Mouse (Mus musculus) thymus, adult 18-20 months (tissue): ENCODE data around the gene Olfr1025-ps1.

ENCODE experiments used
- DNase-seq, 2 experiments: peaks; one replicate each; pipeline ENCODE4 v3.0.0; 2022; ENCODE audit warnings: mixed read lengths in 2 of 2

The Olfr1025-ps1 gene

DNA sequence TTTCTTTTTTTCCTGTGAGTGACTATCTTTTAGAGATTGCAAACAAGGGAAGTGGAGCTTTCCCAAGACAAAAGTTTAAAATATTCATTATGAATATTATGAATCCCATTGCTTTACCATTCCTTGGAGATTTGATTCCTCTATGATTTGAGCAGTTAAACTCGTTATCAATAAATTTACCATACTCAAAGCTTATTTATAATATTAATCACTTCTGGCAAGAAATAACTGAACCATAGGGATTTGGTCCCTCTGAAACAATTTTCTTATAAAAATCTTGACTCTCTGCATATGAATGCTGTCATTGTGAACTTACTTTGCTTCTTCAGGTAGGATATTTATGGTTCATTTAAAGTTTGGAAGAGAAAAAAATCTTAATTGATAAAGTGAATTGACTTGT is at the start of gene Olfr1025-ps1:
Olfr1025-ps1 (plus strand) TSS at position 301 of the 400 bp plus-strand sequence.
- no peak for DNase-seq

DNA sequence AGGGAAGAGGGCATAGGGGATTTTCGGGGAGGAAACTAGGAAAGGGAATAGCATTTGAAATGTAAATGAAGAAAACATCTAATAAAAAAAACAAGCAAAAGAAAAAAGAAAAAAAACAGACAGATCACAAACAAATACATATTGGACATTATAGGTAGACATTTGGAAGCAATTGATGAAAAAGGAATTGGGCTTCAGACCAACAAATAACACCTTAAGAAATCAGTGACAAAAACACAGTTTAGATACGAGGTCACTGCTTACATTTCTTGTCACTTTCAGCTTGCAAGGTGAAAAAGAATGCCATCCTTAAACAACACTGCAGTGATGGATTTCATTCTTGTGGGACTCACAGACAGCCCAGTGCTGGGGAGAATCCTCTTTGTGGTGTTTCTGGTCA is 46.7 kb upstream of the Olfr1025-ps1 start, which contains the start of gene Olfr1022:
Olfr1022 (plus strand) TSS at position 301 of the 400 bp plus-strand sequence.
- DNase-seq, result no peak

DNA sequence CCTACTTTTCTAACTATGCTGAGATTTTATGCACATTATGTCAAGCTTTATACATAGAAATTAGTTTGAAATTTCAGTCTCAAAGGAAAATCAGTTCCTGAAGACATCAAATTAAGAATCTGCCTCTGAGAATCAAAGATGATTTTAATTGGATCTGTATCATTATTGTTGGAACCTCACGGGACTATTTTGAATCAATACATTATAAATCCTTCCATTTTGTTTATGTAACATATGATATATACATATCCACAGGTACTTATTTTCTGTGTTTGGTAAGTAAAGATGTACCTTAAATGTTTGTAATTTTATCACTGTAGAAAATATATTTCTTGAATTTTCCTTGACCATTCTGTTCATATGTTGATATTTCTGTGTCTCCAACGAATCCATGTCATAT is 29.7 kb upstream of the Olfr1025-ps1 start, which contains the start of gene Olfr1023:
Olfr1023 (plus strand) TSS at position 301 of the 400 bp plus-strand sequence.
- no peak for DNase-seq

DNA sequence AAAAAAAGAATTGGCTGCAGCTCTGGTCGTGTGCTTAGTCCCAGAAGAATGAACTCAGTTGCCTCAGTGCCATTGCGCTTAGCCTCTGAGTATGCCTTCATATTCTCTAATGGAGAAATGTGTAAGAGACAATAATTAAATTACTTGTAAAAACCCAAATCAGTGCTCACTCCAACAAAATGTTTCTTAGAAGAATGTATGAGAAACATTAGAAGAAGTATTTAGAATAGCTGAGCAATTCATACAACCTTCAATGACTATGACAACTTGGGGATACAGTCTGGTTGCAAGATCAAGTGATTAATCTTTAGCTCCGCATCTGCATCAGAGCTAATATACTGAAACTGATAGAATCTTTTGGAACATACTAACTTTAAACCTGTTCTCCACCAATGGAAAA is 10.0 kb upstream of the Olfr1025-ps1 start, which contains the start of gene Olfr1024:
Olfr1024 (minus strand) TSS at position 101 of the 400 bp plus-strand sequence.
- no peak for DNase-seq

- DNase-seq, result no peak
These were observed 1.8 kb upstream of the Olfr1025-ps1 start for GRCm38 (mm10) chr2:85913197-85913596.

GRCm38 (mm10) chr2:85921258-85921657 is 6.3 kb downstream of the Olfr1025-ps1 start, which contains the start of gene Olfr1026:
TSS of gene Olfr1026 (plus strand) at chr2:85921558.
- no peak for DNase-seq

DNA sequence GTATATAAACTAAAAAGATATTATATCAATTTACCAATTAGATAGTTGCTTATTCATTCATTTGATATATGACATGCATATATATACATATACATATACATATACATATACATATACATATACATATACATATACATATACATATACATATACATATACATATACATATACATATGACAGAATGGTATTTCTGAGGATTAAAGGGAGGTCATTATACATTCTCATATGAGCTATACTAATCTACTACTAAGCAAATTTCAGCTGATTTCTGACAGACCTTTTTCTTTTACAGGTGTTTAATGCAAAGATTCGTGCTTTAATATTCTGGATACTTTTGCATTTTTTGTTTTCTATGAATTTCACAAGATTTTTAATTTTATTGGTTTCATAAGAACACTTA is 35.1 kb downstream of the Olfr1025-ps1 start, which contains the start of gene Olfr1028:
Olfr1028 (plus strand) TSS at position 301 of the 400 bp plus-strand sequence.
- DNase-seq, result no peak
